In genomic region chr7:108935411-108935810, GRCm38 (mm10) we compare ENCODE assay signal across 7 mouse cellular contexts. TPM values are rescaled to one million over a fixed set of nuclear protein-coding genes. Genes with fewer than 3 reads are reported as not detected.
DNase-seq lines count a peak whose midpoint lies in the region; ATAC-seq and TF ChIP-seq lines count a peak whose summit lies in the region.

No protein-coding gene starts in this region.

- ATAC-seq in lung, postnatal 0 days = no peak
- ATAC-seq in forebrain, embryonic 13.5 days = no peak
- ATAC-seq in liver, embryonic 11.5 days (replicated peaks; ENCODE audit: low FRiP score) = no peak
- ATAC-seq in stomach, embryonic 16.5 days (ENCODE audit: insufficient read depth, low FRiP score) = no peak

- H3K4me1 ChIP-seq in lung, postnatal 0 days (ENCODE audit: insufficient read depth, low read depth, low read length) = peaks cover 12% of the 10 kb centered on the region; the same call in 1 of the 2 replicates
- H3K4me1 ChIP-seq in forebrain, embryonic 13.5 days = peaks cover 20% of the 10 kb centered on the region
- peaks cover 7% of the 10 kb centered on the region for H3K4me1 ChIP-seq in liver, embryonic 11.5 days (replicated peaks; ENCODE audit: control insufficient read depth, insufficient read depth, low read length)
- peaks cover 8% of the 10 kb centered on the region for H3K4me1 ChIP-seq in stomach, embryonic 16.5 days (ENCODE audit: control insufficient read depth, insufficient read depth, low read length)

- H3K27ac ChIP-seq in lung, postnatal 0 days (ENCODE audit: low read length) = no peak overlapping the region
- no peak overlapping the region for H3K27ac ChIP-seq in forebrain, embryonic 13.5 days
- no peak overlapping the region for H3K27ac ChIP-seq in liver, embryonic 11.5 days (ENCODE audit: low read depth, low read length)
- H3K27ac ChIP-seq in stomach, embryonic 16.5 days (ENCODE audit: low read length) = no peak overlapping the region

- no peak for TF ChIP-seq CTCF in lung, postnatal 0 days (IDR thresholded peaks at IDR 0.05)

- H3K9me3 ChIP-seq in lung, postnatal 0 days (ENCODE audit: low read length) = no peaks in the 10 kb centered on the region
- no peaks in the 10 kb centered on the region for H3K9me3 ChIP-seq in forebrain, embryonic 13.5 days (replicated peaks)
- H3K9me3 ChIP-seq in liver, embryonic 11.5 days (ENCODE audit: control insufficient read depth, low read length) = no peaks in the 10 kb centered on the region
- H3K9me3 ChIP-seq in stomach, embryonic 16.5 days (replicated peaks; ENCODE audit: control insufficient read depth, low read length) = no peaks in the 10 kb centered on the region

- DNase-seq in lung, postnatal 0 days (ENCODE audit: low spot score) = no peak
- no peak for DNase-seq in lung, postnatal 25 days (ENCODE audit: low spot score)
- no peak for DNase-seq in liver, embryonic 11.5 days (ENCODE audit: low spot score)
- DNase-seq in right cerebral cortex, postnatal 4 days = no peak
- DNase-seq in cerebellum, adult 8-10 months = no peak

- WGBS in lung, postnatal 0 days = 72% methylated on average over 7 of the region's 7 CpGs
- 90% methylated on average over 7 of the region's 7 CpGs for WGBS in forebrain, embryonic 13.5 days
- WGBS in liver, embryonic 11.5 days = 76% methylated on average over 7 of the region's 7 CpGs
- 80% methylated on average over 7 of the region's 7 CpGs for WGBS in stomach, embryonic 16.5 days

- no peaks in the 10 kb centered on the region for H3K27me3 ChIP-seq in lung, postnatal 0 days (replicated peaks; ENCODE audit: insufficient read depth, low read length)
- H3K27me3 ChIP-seq in forebrain, embryonic 13.5 days = no peaks in the 10 kb centered on the region
- H3K27me3 ChIP-seq in liver, embryonic 11.5 days (replicated peaks; ENCODE audit: control insufficient read depth, insufficient read depth, low read length) = no peaks in the 10 kb centered on the region
- no peaks in the 10 kb centered on the region for H3K27me3 ChIP-seq in stomach, embryonic 16.5 days (ENCODE audit: control insufficient read depth, insufficient read depth, low read length)

- 0 out of 2 replicates have a peak overlapping the region, but pooled peaks have one; percentile 98 for H3K9ac ChIP-seq in lung, postnatal 0 days (replicated peaks; ENCODE audit: low read depth)
- H3K9ac ChIP-seq in forebrain, embryonic 13.5 days = peak overlapping the region; percentile 94
- H3K9ac ChIP-seq in liver, embryonic 11.5 days (ENCODE audit: low read depth, low read length) = peak overlapping the region; percentile 90
- peak overlapping the region; percentile 98 for H3K9ac ChIP-seq in stomach, embryonic 16.5 days (ENCODE audit: low read length)

- no peak for TF ChIP-seq EP300 in lung, postnatal 0 days (IDR thresholded peaks at IDR 0.05)

- H3K36me3 ChIP-seq in lung, postnatal 0 days (ENCODE audit: insufficient read depth, low read length) = peaks cover 14% of the 10 kb centered on the region
- H3K36me3 ChIP-seq in forebrain, embryonic 13.5 days (ENCODE audit: poor library complexity, severe bottlenecking) = peaks cover 39% of the 10 kb centered on the region
- H3K36me3 ChIP-seq in liver, embryonic 11.5 days (ENCODE audit: control insufficient read depth, insufficient read depth, low read length) = peaks cover 29% of the 10 kb centered on the region
- H3K36me3 ChIP-seq in stomach, embryonic 16.5 days (ENCODE audit: control insufficient read depth, insufficient read depth, low read length) = peaks cover 20% of the 10 kb centered on the region

- peak overlapping the region; percentile 79 for H3K4me2 ChIP-seq in lung, postnatal 0 days (replicated peaks; ENCODE audit: low read depth, low read length)
- peak overlapping the region; percentile 92 for H3K4me2 ChIP-seq in forebrain, embryonic 13.5 days
- peak overlapping the region; percentile 71 for H3K4me2 ChIP-seq in liver, embryonic 11.5 days
- H3K4me2 ChIP-seq in stomach, embryonic 16.5 days (ENCODE audit: low read depth, low read length) = peak overlapping the region; percentile 68

- H3K4me3 ChIP-seq in lung, postnatal 0 days (ENCODE audit: low read depth, low read length) = 0 out of 2 replicates have a peak overlapping the region, but pooled peaks have one; percentile 94
- H3K4me3 ChIP-seq in forebrain, embryonic 13.5 days = peak overlapping the region; percentile 99
- H3K4me3 ChIP-seq in liver, embryonic 11.5 days (ENCODE audit: low read depth, low read length) = peak overlapping the region; percentile 86
- peak overlapping the region; percentile 100 for H3K4me3 ChIP-seq in stomach, embryonic 16.5 days (replicated peaks; ENCODE audit: low read length)

RNA-seq across cellular contexts. Expression of gene Eif3f, which starts 1.2 kb away (rescaled TPM):
- polyA plus RNA-seq in lung, postnatal 0 days (2015; fragmentation: Nextera tagmentation; extraction: Ambion mirVana) = 80.1 and 83.6 TPM in 2 replicates
- 84.0 and 84.5 TPM in 2 replicates for polyA plus RNA-seq in forebrain, embryonic 13.5 days (2015; fragmentation: Nextera tagmentation; extraction: Ambion mirVana)
- polyA plus RNA-seq in liver, embryonic 11.5 days (2014; fragmentation: Nextera tagmentation; extraction: Ambion mirVana) = 82.8 and 87.8 TPM in 2 replicates
- polyA plus RNA-seq in stomach, embryonic 16.5 days (2015; fragmentation: Nextera tagmentation; extraction: Ambion mirVana) = 60.7 and 63.5 TPM in 2 replicates

RNA-seq across cellular contexts. Expression of gene Nlrp10, which starts 5.4 kb away (rescaled TPM):
- polyA plus RNA-seq in lung, postnatal 0 days (2015; fragmentation: Nextera tagmentation; extraction: Ambion mirVana) = 0.27 and 0.31 TPM in 2 replicates
- 0.05 TPM in 1 of 2 replicates, not detected in the other for polyA plus RNA-seq in forebrain, embryonic 13.5 days (2015; fragmentation: Nextera tagmentation; extraction: Ambion mirVana)
- polyA plus RNA-seq in liver, embryonic 11.5 days (2014; fragmentation: Nextera tagmentation; extraction: Ambion mirVana) = 0.04 and 0.11 TPM in 2 replicates
- polyA plus RNA-seq in stomach, embryonic 16.5 days (2015; fragmentation: Nextera tagmentation; extraction: Ambion mirVana) = 0.89 and 2.3 TPM in 2 replicates

RNA-seq across cellular contexts. Expression of gene Tub, which starts 14.7 kb away (rescaled TPM):
- polyA plus RNA-seq in lung, postnatal 0 days (2015; fragmentation: Nextera tagmentation; extraction: Ambion mirVana) = 0.29 and 0.38 TPM in 2 replicates
- polyA plus RNA-seq in forebrain, embryonic 13.5 days (2015; fragmentation: Nextera tagmentation; extraction: Ambion mirVana) = 27.1 and 31.5 TPM in 2 replicates
- 0.29 and 0.48 TPM in 2 replicates for polyA plus RNA-seq in liver, embryonic 11.5 days (2014; fragmentation: Nextera tagmentation; extraction: Ambion mirVana)
- polyA plus RNA-seq in stomach, embryonic 16.5 days (2015; fragmentation: Nextera tagmentation; extraction: Ambion mirVana) = 2.1 and 2.6 TPM in 2 replicates

RNA-seq across cellular contexts. Expression of gene Olfr519, which starts 41.2 kb away (rescaled TPM):
- not detected in 2 replicates for polyA plus RNA-seq in lung, postnatal 0 days (2015; fragmentation: Nextera tagmentation; extraction: Ambion mirVana)
- not detected in 2 replicates for polyA plus RNA-seq in forebrain, embryonic 13.5 days (2015; fragmentation: Nextera tagmentation; extraction: Ambion mirVana)
- not detected in 2 replicates for polyA plus RNA-seq in liver, embryonic 11.5 days (2014; fragmentation: Nextera tagmentation; extraction: Ambion mirVana)
- not detected in 2 replicates for polyA plus RNA-seq in stomach, embryonic 16.5 days (2015; fragmentation: Nextera tagmentation; extraction: Ambion mirVana)

RNA-seq across cellular contexts. Expression of gene Olfr518, which starts 50.6 kb away (rescaled TPM):
- polyA plus RNA-seq in lung, postnatal 0 days (2015; fragmentation: Nextera tagmentation; extraction: Ambion mirVana) = not detected in 2 replicates
- polyA plus RNA-seq in forebrain, embryonic 13.5 days (2015; fragmentation: Nextera tagmentation; extraction: Ambion mirVana) = not detected in 2 replicates
- polyA plus RNA-seq in liver, embryonic 11.5 days (2014; fragmentation: Nextera tagmentation; extraction: Ambion mirVana) = not detected in 2 replicates
- not detected in 2 replicates for polyA plus RNA-seq in stomach, embryonic 16.5 days (2015; fragmentation: Nextera tagmentation; extraction: Ambion mirVana)
